Mouse (Mus musculus) embryonic stem cell, embryonic (primary cell): ENCODE results near the gene Pcnp.

Experiments
- CTCF ChIA-PET, 4 experiments: fragments of 300-600 bp in 2 of 4; fragments of 350-600 bp in 2 of 4; sonication (Branson Sonifier 250); formaldehyde crosslinking; loops; one replicate each; lab custom pipeline; 2022; ENCODE audit warnings: inconsistent platforms in 2 of 4; lab: Charles Lee
- POLR2A ChIA-PET, 4 experiments: fragments of 300-600 bp in 2 of 4; fragments of 350-600 bp in 2 of 4; sonication (Branson Sonifier 250); formaldehyde crosslinking; loops; one replicate each; lab custom pipeline; 2022; ENCODE audit warnings: antibody characterized with exemption in 4 of 4, inconsistent platforms in 1 of 4; lab: Charles Lee

Gene Pcnp

GRCm38 (mm10) chr16:55994235-55994634 is 35.3 kb downstream of the Pcnp start:
- CTCF ChIA-PET = no interaction called here
- POLR2A ChIA-PET = interaction anchor here in 3 of 4 experiments (0.6 to 2.7 kb wide), 6 partner anchors 10 to 87 kb away, joined by 3 to 6 read pairs (median 4); no protein-coding TSS in a partner anchor

- ChIA-PET POLR2A (interaction anchor here in 3 of 4 experiments (0.6 to 5.7 kb wide), 16 partner anchors 10 to 57 kb away, joined by 3 to 28 read pairs (median 5); partner anchors contain the start of genes Rpl24 (in 2 of the 3) and Pcnp (in 1 of the 3)), CTCF (no interaction called here)
Observed at GRCm38 (mm10) chr16:55990311-55990710, 39.2 kb downstream of the Pcnp start.

GRCm38 (mm10) chr16:55986001-55986400 is 43.5 kb downstream of the Pcnp start:
- ChIA-PET CTCF (no interaction called here), POLR2A (interaction anchor here in 3 of 4 experiments (1.1 to 2.0 kb wide), 5 partner anchors 11 to 17 kb away, joined by 3 to 9 read pairs (median 4); partner anchors contain the start of gene Zbtb11 (in 1 of the 3))

- POLR2A ChIA-PET = interaction anchor here in 3 of 4 experiments (0.6 to 4.5 kb wide), 22 partner anchors 8 to 157 kb away, joined by 3 to 41 read pairs (median 4); partner anchors contain the start of genes Pcnp (in 3 of the 3), Cep97 (in 1 of the 3) and Rpl24 (in 1 of the 3)
- CTCF ChIA-PET = interaction anchor here in 1 of 4 experiments (1.6 kb wide), 1 partner anchor 89 kb away, joined by 3 read pairs; no protein-coding TSS in a partner anchor
Observed at GRCm38 (mm10) chr16:55974903-55975285, 54.6 kb downstream of the Pcnp start.

- ChIA-PET CTCF (interaction anchor here in 2 of 4 experiments (0.6 to 1.6 kb wide), 2 partner anchors 10 to 90 kb away, joined by 3 to 15 read pairs; no protein-coding TSS in a partner anchor), POLR2A (interaction anchor here in 3 of 4 experiments (0.6 to 5.8 kb wide), 22 partner anchors 7 to 171 kb away, joined by 3 to 41 read pairs (median 4); partner anchors contain the start of genes Pcnp (in 3 of the 3), Cep97 (in 1 of the 3) and Rpl24 (in 1 of the 3))
Observed at GRCm38 (mm10) chr16:55974256-55974902, 55.2 kb downstream of the Pcnp start.

- ChIA-PET POLR2A (interaction anchor here in 3 of 4 experiments (0.6 to 5.8 kb wide), 34 partner anchors 8 to 172 kb away, joined by 3 to 41 read pairs (median 5); partner anchors contain the start of genes Cep97 (in 2 of the 3), Pcnp (in 2 of the 3), Nxpe3 (in 1 of the 3) and Rpl24 (in 1 of the 3)), CTCF (interaction anchor here in 1 of 4 experiments (0.6 kb wide), 1 partner anchor 9 kb away, joined by 15 read pairs; no protein-coding TSS in a partner anchor)
Observed at GRCm38 (mm10) chr16:55973431-55974255, 55.9 kb downstream of the Pcnp start, which contains the start of gene Zbtb11. Gene Zbtb11 (plus strand): TSS chr16:55973883.

- POLR2A ChIA-PET = interaction anchor here (0.6 to 5.8 kb wide), 57 partner anchors 8 to 1344 kb away, joined by 3 to 28 read pairs (median 4); partner anchors contain the start of genes Cep97 (in 2 of the 4), Pcnp (in 2 of the 4) and Nxpe3 (in 1 of the 4)
Observed at GRCm38 (mm10) chr16:55972626-55973201, 56.8 kb downstream of the Pcnp start.

GRCm38 (mm10) chr16:55971735-55972615 is 57.6 kb downstream of the Pcnp start:
- POLR2A ChIA-PET = interaction anchor here (0.6 to 9.0 kb wide), 70 partner anchors 8 to 1343 kb away, joined by 3 to 106 read pairs (median 4); partner anchors contain the start of genes Cep97 (in 2 of the 4), Pcnp (in 2 of the 4) and Nxpe3 (in 1 of the 4)
- CTCF ChIA-PET = no interaction called here

More at GRCm38 (mm10) chr16:55972626-55973201, 56.8 kb downstream of the Pcnp start:
- CTCF ChIA-PET = interaction anchor here in 1 of 4 experiments (0.5 kb wide), 1 partner anchor 56 kb away, joined by 3 read pairs; no protein-coding TSS in a partner anchor

GRCm38 (mm10) chr16:55970416-55970815 is 59.1 kb downstream of the Pcnp start:
- ChIA-PET CTCF (no interaction called here), POLR2A (interaction anchor here in 3 of 4 experiments (0.6 to 9.0 kb wide), 31 partner anchors 10 to 1152 kb away, joined by 3 to 106 read pairs (median 6); partner anchors contain the start of genes Nxpe3 (in 2 of the 3) and Pcnp (in 2 of the 3))

- POLR2A ChIA-PET = interaction anchor here (0.6 to 9.0 kb wide), 48 partner anchors 8 to 1197 kb away, joined by 3 to 106 read pairs (median 6); partner anchors contain the start of genes Pcnp (in 3 of the 4), Cep97 (in 2 of the 4), Nxpe3 (in 2 of the 4) and Trmt10c (in 1 of the 4)
- CTCF ChIA-PET = interaction anchor here in 2 of 4 experiments (0.5 to 1.6 kb wide), 7 partner anchors 18 to 1600 kb away, joined by 3 to 5 read pairs (median 3); no protein-coding TSS in a partner anchor
Observed at GRCm38 (mm10) chr16:55969147-55969546, 60.4 kb downstream of the Pcnp start.

GRCm38 (mm10) chr16:55967221-55967620 is 62.3 kb downstream of the Pcnp start:
- ChIA-PET POLR2A (interaction anchor here in 3 of 4 experiments (0.6 to 9.0 kb wide), 42 partner anchors 8 to 178 kb away, joined by 3 to 106 read pairs (median 7); partner anchors contain the start of genes Pcnp (in 3 of the 3), Cep97 (in 2 of the 3), Nxpe3 (in 1 of the 3) and Trmt10c (in 1 of the 3)), CTCF (no interaction called here)

GRCm38 (mm10) chr16:55966212-55966871 is 63.2 kb downstream of the Pcnp start, which contains the start of gene Rpl24:
Gene Rpl24 (plus strand): TSS chr16:55966275.
- POLR2A ChIA-PET = interaction anchor here (0.6 to 9.0 kb wide), 63 partner anchors 9 to 261 kb away, joined by 3 to 106 read pairs (median 6); partner anchors contain the start of genes Pcnp (in 3 of the 4), Cep97 (in 2 of the 4), Nxpe3 (in 2 of the 4) and Trmt10c (in 1 of the 4)
- CTCF ChIA-PET = interaction anchor here in 2 of 4 experiments (0.9 to 3.2 kb wide), 4 partner anchors 15 to 98 kb away, joined by 3 to 24 read pairs (median 13); no protein-coding TSS in a partner anchor

GRCm38 (mm10) chr16:55964126-55964949 is 65.2 kb downstream of the Pcnp start:
- CTCF ChIA-PET = interaction anchor here (0.5 to 3.2 kb wide), 32 partner anchors 10 to 1276 kb away, joined by 3 to 24 read pairs (median 5); partner anchors contain the start of genes Nxpe3 (in 1 of the 4) and Pcnp (in 1 of the 4)
- POLR2A ChIA-PET = interaction anchor here (0.6 to 9.0 kb wide), 54 partner anchors 8 to 1157 kb away, joined by 3 to 106 read pairs (median 5); partner anchors contain the start of genes Pcnp (in 2 of the 4), Zbtb11 (in 2 of the 4), Cep97 (in 1 of the 4) and Nxpe3 (in 1 of the 4)

- ChIA-PET CTCF (interaction anchor here in 1 of 4 experiments (0.6 to 3.2 kb wide), 5 partner anchors 8 to 168 kb away, joined by 3 to 22 read pairs (median 4); no protein-coding TSS in a partner anchor), POLR2A (interaction anchor here in 2 of 4 experiments (0.7 to 9.0 kb wide), 8 partner anchors 8 to 62 kb away, joined by 3 to 106 read pairs (median 14); no protein-coding TSS in a partner anchor)
Observed at GRCm38 (mm10) chr16:55963068-55963467, 66.5 kb downstream of the Pcnp start.
